Mouse (Mus musculus) liver, embryonic 14.5 days (tissue): ENCODE results near the gene Acad9. TPM values are rescaled to one million over a fixed set of nuclear protein-coding genes. Genes with fewer than 3 reads are reported as not detected.

Experiments
- ATAC-seq: fragments of 200-750 bp; cut with Nextera tagmentation; 2 replicates; pipeline ENCODE4 v1.8.0; 2017; ENCODE audit warnings: moderate number of reproducible peaks, mild to moderate bottlenecking, moderate library complexity; ENCODE audit not compliant: insufficient read depth
- DNase-seq, 3 experiments: peaks; one replicate each; pipeline ENCODE4 v3.0.0-alpha.2; 2012 to 2013; ENCODE audit warnings: low read depth in 3 of 3, low spot score in 3 of 3
- H3K27ac ChIP-seq: fragments of 300-500 bp; sonication (generic); 2 replicates; pipeline ENCODE4 v1.5.1; 2014; ENCODE audit warnings: moderate library complexity, mild to moderate bottlenecking, control low read depth, inconsistent platforms
- H3K27me3 ChIP-seq: fragments of 300-500 bp; sonication (generic); 2 replicates; pipeline ENCODE4 v1.6.1; 2014; ENCODE audit warnings: mild to moderate bottlenecking, low read length, moderate library complexity; ENCODE audit not compliant: control insufficient read depth, insufficient read depth
- H3K36me3 ChIP-seq: fragments of 300-500 bp; sonication (generic); replicated peaks from 2 replicates; pipeline ENCODE4 v1.6.1; 2014; ENCODE audit warnings: low read depth; ENCODE audit not compliant: control insufficient read depth, insufficient read depth
- H3K4me1 ChIP-seq, 2 experiments: fragments of 200-500 bp in 1 of 2; fragments of 300-500 bp in 1 of 2; sonication (generic) in 1 of 2; replicated peaks; 2 replicates each; pipeline ENCODE4 v1.6.1; 2012 to 2014; ENCODE audit warnings: antibody characterized with exemption in 1 of 2, inconsistent platforms in 1 of 2, low read length in 1 of 2; ENCODE audit not compliant: control insufficient read depth in 2 of 2, insufficient read depth in 2 of 2
- H3K4me2 ChIP-seq: fragments of 300-500 bp; sonication (generic); 2 replicates; pipeline ENCODE4 v1.6.1; 2014; ENCODE audit warnings: low read depth, mild to moderate bottlenecking, control low read depth, moderate library complexity
- H3K4me3 ChIP-seq, 2 experiments: fragments of 200-500 bp in 1 of 2; fragments of 300-500 bp in 1 of 2; sonication (generic) in 1 of 2; 2 replicates each; pipeline ENCODE4 v1.5.1; 2012 to 2014; ENCODE audit warnings: low read depth in 2 of 2, low read length in 2 of 2, mild to moderate bottlenecking in 2 of 2, control low read depth in 1 of 2, inconsistent platforms in 1 of 2, moderate library complexity in 1 of 2; ENCODE audit not compliant: insufficient read depth in 1 of 2
- H3K9ac ChIP-seq: fragments of 300-500 bp; sonication (generic); replicated peaks from 2 replicates; pipeline ENCODE4 v1.6.1; 2014; ENCODE audit warnings: mild to moderate bottlenecking, control low read depth, moderate library complexity
- H3K9me3 ChIP-seq: fragments of 300-500 bp; sonication (generic); 2 replicates; pipeline ENCODE4 v1.6.1; 2016; ENCODE audit warnings: low read length, mixed read lengths; ENCODE audit not compliant: control insufficient read depth
- CTCF ChIP-seq: IDR thresholded peaks from 2 replicates; pipeline ENCODE4 v1.5.1; 2016; ENCODE audit warnings: antibody characterized with exemption, low read depth, control low read depth
- EP300 ChIP-seq: IDR thresholded peaks from 2 replicates; pipeline ENCODE4 v1.6.1; 2016; ENCODE audit warnings: antibody characterized with exemption, low read depth
- WGBS: fragments of 180-500 bp; shearing (Covaris S2); extraction: QIAGEN DNeasy Blood & Tissue Kit; methylation state at CpG from one replicate; pipeline ENCODE4 v1.1.7; 2014; ENCODE audit not compliant: insufficient replicate concordance; 5-methylcytosine and 5-hydroxymethylcytosine counted together
- polyA plus RNA-seq, 2 experiments: library from polyadenylated mRNA; depleted of rRNA in 1 of 2; stranded (reverse) in 1 of 2; unstranded in 1 of 2; fragments of >200 nt; fragmentation: Nextera tagmentation in 1 of 2; extraction: Ambion mirVana in 1 of 2; gene quantifications; 2 replicates each; pipeline versions ENCODE4 v1.2.1 to v1.2.3; 2012 to 2014

Acad9 gene
- polyA plus RNA-seq, 2 experiments, result 9.8 to 27.6 TPM

GRCm38 (mm10) chr3:36065166-36065565, 613 bp upstream of the Acad9 start:
- Histone ChIP-seq H3K9me3 (no peaks in the 10 kb centered on the region), H3K9ac (no peak overlapping the region), H3K27me3 (no peaks in the 10 kb centered on the region; the same call in 1 of the 2 replicates), H3K4me2 (peak overlapping the region; percentile 82), H3K36me3 (no peaks in the 10 kb centered on the region), H3K4me1 (peaks cover 3 to 9% of the 10 kb centered on the region in 2 experiments; a peak in 3 of 4 replicates), H3K4me3 (peak overlapping the region in 1 of 2 experiments; percentile 77; a peak in 3 of 4 replicates), H3K27ac (no peak overlapping the region)
- no peak for ATAC-seq
- no peak for TF ChIP-seq EP300
- no peak for TF ChIP-seq CTCF
- no peak for DNase-seq
- WGBS, result 83% methylated on average over 2 of the region's 2 CpGs

DNA sequence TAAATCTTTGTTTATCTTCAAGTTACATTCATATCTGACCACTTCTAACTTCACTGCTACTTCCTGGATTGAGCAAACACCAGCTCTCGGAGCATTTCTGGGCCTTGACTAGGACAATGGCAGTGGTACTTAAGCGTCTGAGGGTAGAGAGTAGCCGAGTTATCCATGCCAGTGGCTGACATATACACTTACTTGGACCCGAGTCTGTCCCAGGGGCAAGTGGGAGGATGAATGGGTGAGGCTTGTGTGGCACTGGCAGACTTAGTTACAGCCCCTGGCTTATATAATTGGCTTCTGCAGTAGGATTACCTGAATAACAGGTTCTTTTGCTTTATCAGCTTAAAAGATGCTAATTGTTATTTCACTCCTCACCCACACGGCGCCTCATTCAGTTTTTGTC, 2.0 kb downstream of the Acad9 start:
- Histone ChIP-seq H3K4me2 (no peak overlapping the region), H3K4me3 (no peak overlapping the region), H3K9me3 (no peaks in the 10 kb centered on the region), H3K4me1 (peaks cover 3 to 9% of the 10 kb centered on the region in 2 experiments; a peak in 3 of 4 replicates), H3K9ac (no peak overlapping the region), H3K27me3 (no peaks in the 10 kb centered on the region; the same call in 1 of the 2 replicates), H3K27ac (no peak overlapping the region), H3K36me3 (no peaks in the 10 kb centered on the region)
- DNase-seq, result no peak
- no peak for ATAC-seq
- TF ChIP-seq EP300 (no peak), CTCF (no peak)
- 68% methylated on average over 6 of the region's 6 CpGs for WGBS

DNA sequence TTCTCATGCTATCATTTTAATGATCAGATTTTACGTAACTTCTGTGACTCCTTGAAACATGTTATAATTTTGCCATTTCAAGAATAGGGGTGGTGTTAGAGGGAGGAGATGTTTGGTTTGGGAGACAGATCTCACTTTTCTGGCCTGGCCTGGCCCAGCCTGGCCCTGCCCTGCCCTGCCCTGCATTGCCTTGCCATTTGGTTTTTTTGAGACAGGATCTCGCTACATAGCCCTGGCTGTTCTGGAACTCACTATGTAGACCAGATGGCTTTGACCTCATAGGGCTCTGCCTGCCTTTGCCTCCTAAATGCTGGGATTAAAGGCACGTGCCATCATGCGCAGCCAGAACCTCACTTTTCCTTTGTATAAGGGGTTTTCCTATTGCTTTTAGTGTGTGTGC, 4.7 kb downstream of the Acad9 start:
- WGBS, result 77% methylated on average over 4 of the region's 4 CpGs
- H3K27ac ChIP-seq, result no peak overlapping the region
- H3K4me1 ChIP-seq, result peaks cover 3 to 7% of the 10 kb centered on the region in 2 experiments; a peak in 3 of 4 replicates
- H3K4me3 ChIP-seq, result no peak overlapping the region
- no peak for DNase-seq
- no peaks in the 10 kb centered on the region for H3K36me3 ChIP-seq
- no peaks in the 10 kb centered on the region for H3K27me3 ChIP-seq
- no peak overlapping the region for H3K4me2 ChIP-seq
- no peak overlapping the region for H3K9ac ChIP-seq
- TF ChIP-seq EP300, result no peak
- no peak for TF ChIP-seq CTCF
- no peak for ATAC-seq
- no peaks in the 10 kb centered on the region for H3K9me3 ChIP-seq

DNA sequence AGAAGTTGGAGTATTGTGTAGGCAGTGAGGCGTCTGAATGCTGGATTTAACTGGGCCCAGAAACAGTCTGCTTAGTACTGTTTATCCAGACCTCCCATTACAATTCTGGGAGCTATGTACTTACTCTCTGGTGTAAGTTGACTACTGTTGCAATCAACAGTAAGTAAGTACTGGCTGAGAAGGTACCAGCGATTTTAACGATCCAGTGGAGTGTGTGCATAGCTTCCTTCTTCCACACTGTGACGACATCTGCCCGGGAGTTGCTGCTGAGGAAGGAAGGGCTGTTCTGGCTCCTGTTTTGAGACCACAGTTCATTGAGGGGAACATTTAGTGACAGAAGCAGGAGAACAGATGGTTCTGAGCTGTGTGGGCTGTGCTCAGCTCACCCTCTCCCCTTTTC, 5.3 kb downstream of the Acad9 start:
- ATAC-seq (no peak), DNase-seq (no peak)
- H3K27ac ChIP-seq, result no peak overlapping the region
- no peak overlapping the region for H3K9ac ChIP-seq
- 79% methylated on average over 5 of the region's 5 CpGs for WGBS
- no peaks in the 10 kb centered on the region for H3K9me3 ChIP-seq
- H3K36me3 ChIP-seq, result peaks cover under 1% of the 10 kb centered on the region; the same call in 1 of the 2 replicates
- TF ChIP-seq CTCF (no peak), EP300 (no peak)
- H3K4me3 ChIP-seq, result no peak overlapping the region
- H3K4me2 ChIP-seq, result no peak overlapping the region
- no peaks in the 10 kb centered on the region for H3K27me3 ChIP-seq
- peaks cover 3 to 7% of the 10 kb centered on the region in 2 experiments; a peak in 3 of 4 replicates for H3K4me1 ChIP-seq

- WGBS, result 84% methylated on average over 6 of the region's 6 CpGs
- no peaks in the 10 kb centered on the region for H3K9me3 ChIP-seq
- no peak overlapping the region for H3K4me3 ChIP-seq
- no peaks in the 10 kb centered on the region for H3K27me3 ChIP-seq
- H3K9ac ChIP-seq, result no peak overlapping the region
- ATAC-seq, result no peak
- H3K4me2 ChIP-seq, result no peak overlapping the region
- DNase-seq, result no peak
- peaks cover 9% of the 10 kb centered on the region; the same call in 1 of the 2 replicates for H3K36me3 ChIP-seq
- no peaks in the 10 kb centered on the region for H3K4me1 ChIP-seq
- no peak overlapping the region for H3K27ac ChIP-seq
- TF ChIP-seq CTCF (no peak), EP300 (no peak)
Measured at GRCm38 (mm10) chr3:36074231-36074630, 8.5 kb downstream of the Acad9 start.
